Mouse (Mus musculus): Measurements from ENCODE around the gene Trim71.

DNA sequence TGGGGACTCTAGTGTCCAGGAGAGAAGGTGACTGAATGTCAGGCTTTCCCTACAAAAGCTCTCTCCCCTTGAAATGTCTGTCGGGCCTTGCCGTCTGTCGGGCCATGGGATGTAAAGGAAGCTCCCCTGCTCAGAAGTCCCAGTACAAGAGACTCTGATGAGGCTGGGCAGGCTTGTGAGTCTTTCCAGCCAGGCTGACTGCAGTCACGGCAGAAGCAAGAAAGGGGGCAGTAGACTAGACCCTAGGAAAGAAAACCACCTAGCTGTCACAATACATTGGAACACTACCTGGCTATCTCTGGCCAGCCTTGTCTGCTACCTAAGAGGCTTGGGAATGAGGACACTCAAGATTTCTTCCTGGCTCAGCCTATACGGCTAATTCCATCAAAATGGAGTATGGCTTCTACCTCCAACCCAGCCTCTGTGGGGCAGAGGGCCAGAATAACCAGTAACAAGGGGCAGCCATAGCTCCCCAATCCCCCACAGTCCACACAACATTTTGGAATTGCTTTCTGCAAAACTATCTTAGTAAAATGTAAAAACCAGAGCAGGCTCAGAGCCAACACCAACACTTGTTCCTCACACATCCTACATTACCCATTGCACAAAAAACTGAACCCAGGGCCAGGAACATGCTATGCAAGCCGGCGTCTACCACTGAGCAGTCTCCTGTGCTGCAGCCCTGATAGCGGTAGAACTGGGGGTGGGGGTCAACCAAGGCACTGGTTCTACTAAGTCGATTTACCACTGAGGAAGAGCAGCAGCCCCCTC is 29.2 kb downstream of the Trim71 start:
- TF ChIP-seq POLR2A (IDR thresholded peaks at IDR 0.05; ENCODE audit: control insufficient read depth, low read depth, low read length) = no peak
- TF ChIP-seq CTCF (IDR thresholded peaks at IDR 0.05; ENCODE audit: control insufficient read depth, insufficient read depth, insufficient replicate concordance, low read depth, low read length) = no peak
